Mouse (Mus musculus) hindbrain, embryonic 16.5 days (tissue): Measurements from ENCODE around the gene Lpin3. TPM values are rescaled to one million over a fixed set of nuclear protein-coding genes. Genes with fewer than 3 reads are reported as not detected.

Experiments
- polyA plus RNA-seq: library from polyadenylated mRNA; unstranded; fragments of >200 nt; fragmentation: Nextera tagmentation; extraction: Ambion mirVana; gene quantifications from 2 replicates; pipeline ENCODE4 v1.2.1, GENCODE M21; 2015

Gene Lpin3
- polyA plus RNA-seq, 1 experiment from 2014 or later = 0.43 TPM

Other genes with a start within 250 kb of the Lpin3 start
- gene Top1, start 234.8 kb upstream of the Lpin3 start, polyA plus RNA-seq = 55.7 and 58.3 TPM in 2 replicates
- 41.5 and 54.8 TPM in 2 replicates for gene Plcg1, start 149.4 kb upstream of the Lpin3 start, polyA plus RNA-seq
- 19.9 and 21.0 TPM in 2 replicates for gene Zhx3, start 7.7 kb upstream of the Lpin3 start, polyA plus RNA-seq
- gene Emilin3, start 31.7 kb downstream of the Lpin3 start, polyA plus RNA-seq = 0.70 and 1.3 TPM in 2 replicates
- 27.2 and 29.8 TPM in 2 replicates for gene Chd6, start 228.4 kb downstream of the Lpin3 start, polyA plus RNA-seq